Comparison of ENCODE assay signal across 8 mouse cellular contexts in genomic region chr2:67565480-67566331, GRCm38 (mm10). TPM values are rescaled to one million over a fixed set of nuclear protein-coding genes. Genes with fewer than 3 reads are reported as not detected.
DNase-seq lines count a peak whose midpoint lies in the region; ATAC-seq and TF ChIP-seq lines count a peak whose summit lies in the region.

Gene B3galt1 (plus strand): TSS chr2:67565871.

- H3K27ac ChIP-seq in hindbrain, embryonic 12.5 days = peak within 1 kb of the TSS; percentile 98
- 0 out of 2 replicates have a peak within 1 kb of the TSS, but pooled peaks have one; percentile 8 for H3K27ac ChIP-seq in lung, embryonic 14.5 days (ENCODE audit: low read depth)

- H3K9ac ChIP-seq in hindbrain, embryonic 12.5 days = peak within 1 kb of the TSS; percentile 82
- H3K9ac ChIP-seq in lung, embryonic 14.5 days = peak within 1 kb of the TSS; percentile 51

- TF ChIP-seq CTCF in lung, embryonic 14.5 days (IDR thresholded peaks at IDR 0.05; ENCODE audit: low read depth) = no peak

- H3K4me1 ChIP-seq in hindbrain, embryonic 12.5 days = peaks cover 12% of the 10 kb centered on the region
- 0 out of 2 replicates have a peak, but pooled peaks cover 5% of the 10 kb centered on the region for H3K4me1 ChIP-seq in lung, embryonic 14.5 days (ENCODE audit: insufficient read depth)

- H3K27me3 ChIP-seq in hindbrain, embryonic 12.5 days = no peaks in the 10 kb centered on the region
- H3K27me3 ChIP-seq in lung, embryonic 14.5 days (ENCODE audit: insufficient read depth, low read length) = peaks cover 5% of the 10 kb centered on the region; the same call in 1 of the 2 replicates

- DNase-seq in WW6 (ENCODE audit: low read depth, low spot score) = peak; percentile 63
- DNase-seq in cerebellum, postnatal 14 days = peak; percentile 93 to 96
- DNase-seq in frontal cortex, postnatal 25 days (ENCODE audit: low spot score in 2 of 2) = peak; percentile 75 to 84
- peak; percentile 94 for DNase-seq in layer of hippocampus, adult 9-11 months
- DNase-seq in lung, embryonic 14.5 days = peak; percentile 91
- DNase-seq in ovary, postnatal 36 days (ENCODE audit: low spot score) = peak; percentile 81
- DNase-seq in urinary bladder, adult 18-20 months (ENCODE audit: low spot score in 2 of 2) = peak; percentile 56 to 71

- H3K36me3 ChIP-seq in hindbrain, embryonic 12.5 days = no peaks in the 10 kb centered on the region
- no peaks in the 10 kb centered on the region for H3K36me3 ChIP-seq in lung, embryonic 14.5 days (ENCODE audit: insufficient read depth)

- ATAC-seq in hindbrain, embryonic 12.5 days (ENCODE audit: low FRiP score) = peak; percentile 99
- peak; percentile 98 for ATAC-seq in lung, embryonic 14.5 days (ENCODE audit: insufficient read depth)

- H3K4me3 ChIP-seq in hindbrain, embryonic 12.5 days = peak within 1 kb of the TSS; percentile 73
- peak within 1 kb of the TSS; percentile 66 for H3K4me3 ChIP-seq in lung, embryonic 14.5 days (ENCODE audit: low read depth, low read length)

- H3K4me2 ChIP-seq in hindbrain, embryonic 12.5 days (replicated peaks) = peak within 1 kb of the TSS; percentile 98
- H3K4me2 ChIP-seq in lung, embryonic 14.5 days = peak within 1 kb of the TSS; percentile 94

- no peaks in the 10 kb centered on the region for H3K9me3 ChIP-seq in hindbrain, embryonic 12.5 days (replicated peaks)
- no peaks in the 10 kb centered on the region for H3K9me3 ChIP-seq in lung, embryonic 14.5 days (ENCODE audit: low read depth, low read length)

- under 1% methylated on average over 77 of the region's 83 CpGs for WGBS in hindbrain, embryonic 12.5 days
- under 1% methylated on average over 81 of the region's 83 CpGs for WGBS in lung, embryonic 14.5 days

RNA-seq across cellular contexts. Expression of gene B3galt1, which starts in this region (rescaled TPM):
- 30.5 and 34.6 TPM in 2 replicates for polyA plus RNA-seq in hindbrain, embryonic 12.5 days (2016; fragmentation: Nextera tagmentation; extraction: Ambion mirVana)
- polyA plus RNA-seq in lung, embryonic 14.5 days (2014; fragmentation: Nextera tagmentation; extraction: Ambion mirVana) = 2.9 and 3.4 TPM in 2 replicates

Comparison
In these comparisons a context has a peak if more than half of its experiments do, and no peak if none do; other contexts are left out.
1. Peak in every context shown above with its lines: DNase-seq, ATAC-seq, H3K4me3 ChIP-seq and H3K27ac ChIP-seq.